Mouse (Mus musculus) liver, adult 2 months (tissue): ENCODE data around the gene Moap1.
A peak's percentile ranks its signal among the peaks of the same experiment; 100 is the strongest.

ENCODE experiments used
- CTCF ChIP-seq: fragments of 200-500 bp; IDR thresholded peaks from 2 replicates; pipeline ENCODE4 v1.5.1; 2011; ENCODE audit warnings: low read depth, low read length, control low read depth
- POLR2A ChIP-seq: fragments of 200-500 bp; IDR thresholded peaks from 2 replicates; pipeline ENCODE4 v1.6.1; 2011; ENCODE audit warnings: low read length, control low read depth; ENCODE audit not compliant: insufficient read depth; ENCODE audit errors: extremely low read depth

- peak; percentile 79 for TF ChIP-seq CTCF
- TF ChIP-seq POLR2A: no peak
Measured at GRCm38 (mm10) chr12:102705216-102705871, 38.1 kb downstream of the Moap1 start.
